Mouse (Mus musculus) megakaryocyte-erythroid progenitor cell, adult 5-6 weeks (primary cell): ENCODE measurements at regions not wholly inside any gene's neighbourhood (a gene's known extent, or its start where the extent isn't known, plus 50 kb on each side); places are given as distances from the start of the nearest gene placed in this dataset.

ENCODE experiments used
- ATAC-seq: replicated peaks from 2 replicates; pipeline ENCODE4 v1.8.0; 2016; ENCODE audit warnings: mild to moderate bottlenecking, inconsistent platforms; ENCODE audit not compliant: severe bottlenecking, poor library complexity, low FRiP score, low TSS enrichment

- ATAC-seq = no peak
These were observed 336.5 kb downstream of the Efnb2 start for GRCm38 (mm10) chr8:8324520-8324919.

DNA sequence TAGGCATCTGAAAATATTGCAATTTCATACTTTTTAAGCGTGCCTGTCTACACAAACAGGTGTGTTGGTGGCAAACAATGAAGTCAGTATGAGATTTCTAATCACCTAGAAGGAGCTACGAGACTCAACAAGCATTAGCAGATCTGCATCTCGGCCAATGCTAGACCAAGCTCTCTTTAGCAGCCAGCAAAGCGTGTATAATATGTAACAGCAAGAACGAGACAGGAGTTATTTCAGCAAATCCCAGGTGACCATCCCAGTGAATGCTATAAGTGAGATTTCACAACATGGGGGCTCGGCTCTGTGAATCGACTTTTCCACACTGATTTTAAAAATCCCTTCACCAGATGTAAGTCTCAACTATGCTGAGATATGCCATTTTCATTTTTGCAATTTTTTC lies 352.8 kb downstream of the Efnb2 start:
- ATAC-seq = no peak

- ATAC-seq = no peak
These were observed 353.6 kb downstream of the Efnb2 start for GRCm38 (mm10) chr8:8307487-8307886.

GRCm38 (mm10) chr8:8299965-8300767 lies 360.9 kb downstream of the Efnb2 start:
- no peak for ATAC-seq

DNA sequence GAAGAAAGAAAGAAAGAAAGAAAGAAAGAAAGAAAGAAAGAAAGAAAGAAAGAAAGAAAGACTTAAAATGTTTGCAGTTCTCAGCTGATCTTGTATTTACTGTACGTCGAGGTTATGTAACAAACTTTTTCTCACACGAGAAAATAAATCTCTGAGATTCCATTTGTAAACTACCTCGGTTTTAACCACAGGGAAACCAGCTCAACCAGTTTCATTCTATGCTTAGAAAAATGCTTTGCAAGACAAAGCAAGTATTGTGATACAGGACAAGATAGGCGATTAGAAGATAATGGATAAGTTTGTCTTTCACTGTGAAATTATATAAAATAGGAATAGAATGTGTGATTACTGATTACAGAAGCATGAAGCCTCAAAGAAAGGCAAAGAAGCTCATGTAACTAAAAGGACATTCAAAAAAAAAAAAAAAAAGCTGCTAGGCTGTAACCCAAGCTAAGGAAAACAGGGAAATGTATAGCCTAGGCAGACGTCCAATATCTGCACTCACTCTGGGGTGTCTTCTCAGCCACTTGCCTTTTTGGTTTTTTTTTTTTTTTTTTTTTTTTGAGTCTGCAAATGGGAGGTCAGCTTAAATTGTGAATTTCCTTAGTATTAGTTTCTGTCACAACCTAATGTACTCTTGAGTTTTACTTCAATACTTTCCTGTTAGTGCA lies 368.3 kb downstream of the Efnb2 start:
- no peak for ATAC-seq

GRCm38 (mm10) chr8:8285876-8286275 lies 375.2 kb downstream of the Efnb2 start:
- ATAC-seq = no peak

- no peak for ATAC-seq
These were observed 386.1 kb downstream of the Efnb2 start for GRCm38 (mm10) chr8:8274987-8275386.

GRCm38 (mm10) chr8:8274211-8274641 lies 386.8 kb downstream of the Efnb2 start:
- ATAC-seq = no peak

DNA sequence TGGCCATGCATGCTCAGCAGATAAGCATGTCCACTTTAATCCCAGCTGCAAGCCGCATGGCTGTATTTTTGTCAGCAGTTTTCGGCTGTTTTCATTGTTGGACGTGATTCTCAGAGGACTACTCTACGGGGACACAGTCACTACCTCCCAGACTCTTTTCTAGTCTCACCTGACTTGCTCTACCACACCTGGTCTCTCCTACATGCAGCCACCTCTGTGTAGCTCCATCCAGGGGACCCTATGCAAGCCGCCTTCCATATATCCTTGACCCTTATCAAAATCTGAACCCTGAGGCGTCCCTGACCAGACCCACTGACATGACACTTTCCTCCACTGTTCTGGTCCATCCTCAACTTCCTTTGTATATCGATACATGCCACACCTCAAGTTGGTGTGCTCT lies 402.2 kb downstream of the Efnb2 start:
- no peak for ATAC-seq

DNA sequence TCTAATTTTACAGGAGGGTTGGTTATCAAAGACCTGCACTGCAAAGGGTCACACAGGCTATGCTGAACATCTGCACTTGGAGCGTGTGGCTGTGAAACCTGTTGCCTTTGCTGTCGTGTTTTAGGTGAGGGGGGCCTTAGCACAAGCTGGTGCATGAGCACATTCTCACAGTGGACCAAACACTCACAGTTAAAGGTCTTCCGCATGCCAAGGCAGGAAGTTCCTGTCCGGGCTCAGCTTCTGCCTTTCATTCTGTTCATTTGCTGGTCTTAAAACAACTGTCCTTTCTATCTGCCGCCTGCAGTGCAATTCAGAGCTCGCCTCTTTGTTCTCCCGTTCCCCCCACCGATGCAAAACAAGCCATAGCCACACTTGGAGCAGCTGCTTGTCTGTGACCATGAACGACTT lies 402.8 kb downstream of the Efnb2 start:
- ATAC-seq = no peak

DNA sequence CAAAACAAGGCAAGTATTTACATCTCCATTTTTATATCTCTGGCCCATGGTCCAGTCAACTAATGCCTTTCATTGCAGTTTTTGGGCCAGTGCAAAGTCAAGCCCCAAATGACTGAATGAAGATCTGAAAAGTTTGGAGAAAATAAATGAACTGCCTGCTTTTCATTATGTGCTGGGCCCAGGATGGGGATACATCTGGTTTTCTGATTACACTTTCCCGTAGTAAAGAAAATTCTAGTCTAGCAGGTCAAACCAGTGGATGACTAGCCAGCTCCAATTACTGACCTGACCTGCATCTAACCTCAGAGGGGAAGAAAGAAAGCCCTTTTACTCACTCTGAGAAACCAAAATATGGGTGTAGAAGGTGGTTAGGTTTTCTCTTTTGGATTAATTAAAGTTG lies 404.7 kb downstream of the Efnb2 start:
- no peak for ATAC-seq

GRCm38 (mm10) chr8:8254446-8254845 lies 406.6 kb downstream of the Efnb2 start:
- ATAC-seq = no peak

GRCm38 (mm10) chr8:8244599-8244998 lies 416.4 kb downstream of the Efnb2 start:
- ATAC-seq = no peak

DNA sequence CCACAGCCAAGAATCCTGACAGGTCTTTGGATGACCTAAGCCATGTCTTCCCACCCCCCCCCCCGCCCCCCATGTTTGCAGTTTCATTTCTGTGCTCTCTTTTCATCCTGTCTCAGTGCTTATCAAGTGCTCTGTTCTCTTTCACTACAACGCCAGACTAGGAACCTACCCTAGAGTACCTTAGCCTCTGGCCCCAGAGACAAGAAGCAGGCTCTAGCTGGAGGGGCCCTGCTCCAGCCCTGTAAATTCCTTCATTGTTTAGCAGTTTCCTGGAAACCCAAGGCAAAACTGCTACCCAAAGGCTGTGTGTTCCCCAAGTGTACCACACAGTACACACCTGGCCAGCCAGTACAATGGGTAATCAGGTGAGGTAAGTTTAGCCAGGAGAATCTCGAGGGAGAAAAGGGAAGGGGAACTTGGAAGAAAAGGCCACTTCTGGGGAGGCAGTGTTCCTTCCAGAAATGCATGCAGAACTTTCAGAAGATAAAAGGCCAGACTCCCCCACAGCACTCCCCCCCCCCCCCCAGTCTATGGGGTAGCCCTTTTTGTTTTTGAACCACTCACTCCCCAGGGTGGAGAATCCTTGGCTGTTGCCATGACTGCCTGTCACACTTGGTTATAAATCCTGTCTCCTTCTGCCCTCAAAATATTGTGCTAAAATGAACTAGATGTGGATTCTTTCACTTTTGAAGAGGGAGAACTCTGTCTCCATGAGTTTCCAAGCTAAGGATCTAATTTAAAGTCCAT lies 419.1 kb downstream of the Efnb2 start:
- ATAC-seq = no peak

DNA sequence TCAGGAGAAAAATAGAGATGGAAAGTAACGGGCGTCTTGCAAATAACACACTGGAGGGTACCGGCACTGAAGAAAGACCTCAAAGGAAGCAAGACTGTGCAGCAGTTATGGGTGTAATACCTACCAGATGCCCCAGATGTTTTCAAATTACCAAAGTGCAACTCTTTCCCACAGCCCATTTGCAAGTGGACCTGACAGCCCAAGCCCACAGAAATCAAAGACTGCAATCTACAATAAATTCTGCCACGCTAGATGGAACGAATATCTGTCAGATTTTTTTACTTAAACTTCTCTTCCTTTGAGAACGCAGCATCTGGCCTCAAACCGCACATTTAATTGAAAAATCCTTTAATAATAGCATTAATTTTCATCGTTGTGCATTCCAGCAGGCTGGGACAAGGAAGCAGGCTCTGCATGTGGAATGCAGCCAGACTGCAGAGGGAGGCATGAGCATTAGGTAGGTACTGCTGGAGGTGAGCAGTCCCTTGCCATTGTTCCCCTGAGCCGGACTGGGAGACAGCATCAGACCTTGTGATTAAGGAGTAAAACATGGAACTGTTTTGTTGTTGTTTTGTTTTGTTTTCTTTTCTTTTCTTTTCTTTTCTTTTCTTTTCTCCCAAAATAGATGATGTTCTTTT lies 419.9 kb downstream of the Efnb2 start:
- ATAC-seq = no peak

- no peak for ATAC-seq
These were observed 421.6 kb downstream of the Efnb2 start for GRCm38 (mm10) chr8:8239489-8239888.

DNA sequence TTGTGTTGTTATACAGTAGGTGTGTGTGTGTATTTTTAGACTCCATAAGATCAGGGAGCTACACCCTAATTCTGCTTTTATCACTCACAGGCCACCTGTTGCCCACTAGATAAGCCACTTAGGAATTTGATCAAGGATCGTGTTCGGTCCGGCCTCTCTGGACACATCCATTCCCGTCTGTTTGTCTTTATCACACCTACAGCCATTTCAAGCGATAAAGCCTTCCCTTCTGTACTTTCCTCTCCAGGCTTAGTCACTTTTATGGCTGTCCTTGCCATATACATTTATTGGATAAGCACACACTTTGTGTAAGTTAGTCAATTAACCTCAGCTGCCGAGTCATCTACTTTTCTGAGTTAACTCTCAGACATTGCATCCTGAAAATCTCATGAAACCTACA lies 423.0 kb downstream of the Efnb2 start:
- no peak for ATAC-seq

DNA sequence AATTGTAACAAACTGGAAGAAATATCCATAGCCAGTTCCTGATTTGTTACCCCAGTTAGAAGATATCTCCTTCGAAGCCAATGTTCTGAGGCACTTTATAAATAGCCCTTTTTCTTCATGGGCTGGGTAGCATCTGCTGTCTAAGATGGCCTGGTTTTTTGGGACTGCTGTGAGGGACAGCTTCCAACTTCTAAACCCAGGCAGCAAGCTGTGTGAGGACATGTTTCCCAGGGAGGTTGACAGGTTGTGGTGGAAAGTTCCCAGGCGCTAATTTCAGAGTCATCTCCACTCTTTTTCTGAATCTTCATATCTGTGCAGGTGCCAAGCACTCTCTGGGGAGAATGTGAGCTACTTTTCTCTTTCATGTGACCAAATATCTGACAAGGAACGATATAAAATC lies 427.4 kb downstream of the Efnb2 start:
- no peak for ATAC-seq

- ATAC-seq = no peak
These were observed 427.9 kb downstream of the Efnb2 start for GRCm38 (mm10) chr8:8233156-8233555.

- ATAC-seq = no peak
These were observed 428.9 kb downstream of the Efnb2 start for GRCm38 (mm10) chr8:8231996-8232632.
